Mouse (Mus musculus): ENCODE measurements at regions not wholly inside any gene's neighbourhood (a gene's known extent, or its start where the extent isn't known, plus 50 kb on each side); places are given as distances from the start of the nearest gene placed in this dataset.

- Histone ChIP-seq H3K27ac (replicated peaks; ENCODE audit: low read depth, low read length) (no peak overlapping the region), H3K4me2 (ENCODE audit: low read depth, low read length) (no peak overlapping the region), H3K36me3 (replicated peaks; ENCODE audit: control insufficient read depth, insufficient read depth, low read depth, low read length) (no peaks in the 10 kb centered on the region), H3K4me3 (ENCODE audit: low read depth, low read length) (no peak overlapping the region), H3K27me3 (ENCODE audit: control insufficient read depth, insufficient read depth, low read length) (no peaks in the 10 kb centered on the region), H3K9me3 (replicated peaks; ENCODE audit: control insufficient read depth, low read length) (no peaks in the 10 kb centered on the region), H3K9ac (replicated peaks; ENCODE audit: low read length) (no peak overlapping the region), H3K4me1 (ENCODE audit: control insufficient read depth, insufficient read depth, low read length) (no peaks in the 10 kb centered on the region)
- ATAC-seq (replicated peaks; ENCODE audit: insufficient number of reproducible peaks, low FRiP score, low TSS enrichment, low read depth) = no peak
- WGBS = 50% methylated on average over 5 of the region's 5 CpGs
- no peak for DNase-seq (ENCODE audit: low spot score)
Observed at GRCm38 (mm10) chr13:31206381-31206780, 232.4 kb downstream of the Gm5447 start.

GRCm38 (mm10) chr13:31207709-31208108, 233.7 kb downstream of the Gm5447 start:
- peak; percentile 55 for DNase-seq (ENCODE audit: low spot score)
- 57% methylated on average over 5 of the region's 5 CpGs for WGBS

GRCm38 (mm10) chr13:31223016-31223415, 249.0 kb downstream of the Gm5447 start:
- ATAC-seq (replicated peaks; ENCODE audit: insufficient number of reproducible peaks, low FRiP score, low TSS enrichment, low read depth) = no peak
- H3K4me3 ChIP-seq (ENCODE audit: low read depth, low read length) = no peak overlapping the region
- no peak for DNase-seq (ENCODE audit: low spot score)
- no peaks in the 10 kb centered on the region for H3K27me3 ChIP-seq (ENCODE audit: control insufficient read depth, insufficient read depth, low read length)
- H3K36me3 ChIP-seq (replicated peaks; ENCODE audit: control insufficient read depth, insufficient read depth, low read depth, low read length) = no peaks in the 10 kb centered on the region
- no peaks in the 10 kb centered on the region for H3K9me3 ChIP-seq (replicated peaks; ENCODE audit: control insufficient read depth, low read length)
- H3K27ac ChIP-seq (replicated peaks; ENCODE audit: low read depth, low read length) = no peak overlapping the region
- WGBS = 72% methylated on average over 2 of the region's 2 CpGs
- H3K4me2 ChIP-seq (ENCODE audit: low read depth, low read length) = no peak overlapping the region
- no peak overlapping the region for H3K9ac ChIP-seq (replicated peaks; ENCODE audit: low read length)
- no peaks in the 10 kb centered on the region for H3K4me1 ChIP-seq (ENCODE audit: control insufficient read depth, insufficient read depth, low read length)

More at GRCm38 (mm10) chr13:31207709-31208108, 233.7 kb downstream of the Gm5447 start:
- no peak overlapping the region for H3K27ac ChIP-seq (replicated peaks; ENCODE audit: low read depth, low read length)
- no peak overlapping the region for H3K4me2 ChIP-seq (ENCODE audit: low read depth, low read length)
- H3K36me3 ChIP-seq (replicated peaks; ENCODE audit: control insufficient read depth, insufficient read depth, low read depth, low read length) = no peaks in the 10 kb centered on the region
- no peaks in the 10 kb centered on the region for H3K9me3 ChIP-seq (replicated peaks; ENCODE audit: control insufficient read depth, low read length)
- H3K4me1 ChIP-seq (ENCODE audit: control insufficient read depth, insufficient read depth, low read length) = no peaks in the 10 kb centered on the region
- no peak overlapping the region for H3K9ac ChIP-seq (replicated peaks; ENCODE audit: low read length)
- no peak overlapping the region for H3K4me3 ChIP-seq (ENCODE audit: low read depth, low read length)
- H3K27me3 ChIP-seq (ENCODE audit: control insufficient read depth, insufficient read depth, low read length) = no peaks in the 10 kb centered on the region
- ATAC-seq (replicated peaks; ENCODE audit: insufficient number of reproducible peaks, low FRiP score, low TSS enrichment, low read depth) = no peak

- WGBS = 95% methylated on average over 6 of the region's 6 CpGs
Observed at GRCm38 (mm10) chr13:31240546-31240945, 266.5 kb downstream of the Gm5447 start.

GRCm38 (mm10) chr13:31248996-31249395, 275.0 kb downstream of the Gm5447 start:
- no peak overlapping the region for H3K4me3 ChIP-seq (ENCODE audit: low read depth, low read length)
- no peak overlapping the region for H3K27ac ChIP-seq (replicated peaks; ENCODE audit: low read depth, low read length)
- H3K9me3 ChIP-seq (replicated peaks; ENCODE audit: control insufficient read depth, low read length) = no peaks in the 10 kb centered on the region
- no peak overlapping the region for H3K9ac ChIP-seq (replicated peaks; ENCODE audit: low read length)
- WGBS = 97% methylated on average over 3 of the region's 3 CpGs
- no peak overlapping the region for H3K4me2 ChIP-seq (ENCODE audit: low read depth, low read length)
- DNase-seq (ENCODE audit: low spot score) (no peak), ATAC-seq (replicated peaks; ENCODE audit: insufficient number of reproducible peaks, low FRiP score, low TSS enrichment, low read depth) (no peak)
- no peaks in the 10 kb centered on the region for H3K27me3 ChIP-seq (ENCODE audit: control insufficient read depth, insufficient read depth, low read length)
- H3K4me1 ChIP-seq (ENCODE audit: control insufficient read depth, insufficient read depth, low read length) = no peaks in the 10 kb centered on the region
- no peaks in the 10 kb centered on the region for H3K36me3 ChIP-seq (replicated peaks; ENCODE audit: control insufficient read depth, insufficient read depth, low read depth, low read length)

More at GRCm38 (mm10) chr13:31240546-31240945, 266.5 kb downstream of the Gm5447 start:
- Histone ChIP-seq H3K4me2 (ENCODE audit: low read depth, low read length) (no peak overlapping the region), H3K9me3 (replicated peaks; ENCODE audit: control insufficient read depth, low read length) (no peaks in the 10 kb centered on the region), H3K4me3 (ENCODE audit: low read depth, low read length) (no peak overlapping the region), H3K27ac (replicated peaks; ENCODE audit: low read depth, low read length) (no peak overlapping the region), H3K36me3 (replicated peaks; ENCODE audit: control insufficient read depth, insufficient read depth, low read depth, low read length) (no peaks in the 10 kb centered on the region), H3K27me3 (ENCODE audit: control insufficient read depth, insufficient read depth, low read length) (no peaks in the 10 kb centered on the region), H3K9ac (replicated peaks; ENCODE audit: low read length) (no peak overlapping the region), H3K4me1 (ENCODE audit: control insufficient read depth, insufficient read depth, low read length) (no peaks in the 10 kb centered on the region)
- no peak for DNase-seq (ENCODE audit: low spot score)
- no peak for ATAC-seq (replicated peaks; ENCODE audit: insufficient number of reproducible peaks, low FRiP score, low TSS enrichment, low read depth)

GRCm38 (mm10) chr13:31249525-31249924, 275.5 kb downstream of the Gm5447 start:
- Histone ChIP-seq H3K9me3 (replicated peaks; ENCODE audit: control insufficient read depth, low read length) (no peaks in the 10 kb centered on the region), H3K27ac (replicated peaks; ENCODE audit: low read depth, low read length) (no peak overlapping the region), H3K27me3 (ENCODE audit: control insufficient read depth, insufficient read depth, low read length) (no peaks in the 10 kb centered on the region), H3K4me3 (ENCODE audit: low read depth, low read length) (no peak overlapping the region), H3K9ac (replicated peaks; ENCODE audit: low read length) (no peak overlapping the region), H3K4me1 (ENCODE audit: control insufficient read depth, insufficient read depth, low read length) (no peaks in the 10 kb centered on the region), H3K36me3 (replicated peaks; ENCODE audit: control insufficient read depth, insufficient read depth, low read depth, low read length) (no peaks in the 10 kb centered on the region), H3K4me2 (ENCODE audit: low read depth, low read length) (no peak overlapping the region)
- ATAC-seq (replicated peaks; ENCODE audit: insufficient number of reproducible peaks, low FRiP score, low TSS enrichment, low read depth) (no peak), DNase-seq (ENCODE audit: low spot score) (peak; percentile 22)
- WGBS = 56% methylated on average over 5 of the region's 5 CpGs

- DNase-seq (ENCODE audit: low spot score) = no peak
- Histone ChIP-seq H3K9me3 (replicated peaks; ENCODE audit: control insufficient read depth, low read length) (no peaks in the 10 kb centered on the region), H3K36me3 (replicated peaks; ENCODE audit: control insufficient read depth, insufficient read depth, low read depth, low read length) (no peaks in the 10 kb centered on the region), H3K9ac (replicated peaks; ENCODE audit: low read length) (no peak overlapping the region), H3K4me2 (ENCODE audit: low read depth, low read length) (no peak overlapping the region), H3K4me3 (ENCODE audit: low read depth, low read length) (no peak overlapping the region), H3K27ac (replicated peaks; ENCODE audit: low read depth, low read length) (no peak overlapping the region), H3K4me1 (ENCODE audit: control insufficient read depth, insufficient read depth, low read length) (no peaks in the 10 kb centered on the region), H3K27me3 (ENCODE audit: control insufficient read depth, insufficient read depth, low read length) (no peaks in the 10 kb centered on the region)
- 81% methylated on average over 4 of the region's 4 CpGs for WGBS
- ATAC-seq (replicated peaks; ENCODE audit: insufficient number of reproducible peaks, low FRiP score, low TSS enrichment, low read depth) = no peak
Observed at GRCm38 (mm10) chr13:31254016-31254415, 280.0 kb downstream of the Gm5447 start.

- DNase-seq (ENCODE audit: low spot score) (no peak), ATAC-seq (replicated peaks; ENCODE audit: insufficient number of reproducible peaks, low FRiP score, low TSS enrichment, low read depth) (no peak)
- 93% methylated on average over 3 of the region's 3 CpGs for whole genome bisulfite sequencing
- Histone ChIP-seq H3K4me2 (ENCODE audit: low read depth, low read length) (no peak overlapping the region), H3K4me1 (ENCODE audit: control insufficient read depth, insufficient read depth, low read length) (no peaks in the 10 kb centered on the region), H3K36me3 (replicated peaks; ENCODE audit: control insufficient read depth, insufficient read depth, low read depth, low read length) (no peaks in the 10 kb centered on the region), H3K9me3 (replicated peaks; ENCODE audit: control insufficient read depth, low read length) (no peaks in the 10 kb centered on the region), H3K4me3 (ENCODE audit: low read depth, low read length) (no peak overlapping the region), H3K27ac (replicated peaks; ENCODE audit: low read depth, low read length) (no peak overlapping the region), H3K27me3 (ENCODE audit: control insufficient read depth, insufficient read depth, low read length) (no peaks in the 10 kb centered on the region), H3K9ac (replicated peaks; ENCODE audit: low read length) (no peak overlapping the region)
Observed at GRCm38 (mm10) chr13:31254744-31255143, 280.7 kb downstream of the Gm5447 start.

All from embryonic facial prominence, embryonic 11.5 days (tissue).